Mouse (Mus musculus): ENCODE measurements around the gene Mthfd1l.

Gene Mthfd1l

DNA sequence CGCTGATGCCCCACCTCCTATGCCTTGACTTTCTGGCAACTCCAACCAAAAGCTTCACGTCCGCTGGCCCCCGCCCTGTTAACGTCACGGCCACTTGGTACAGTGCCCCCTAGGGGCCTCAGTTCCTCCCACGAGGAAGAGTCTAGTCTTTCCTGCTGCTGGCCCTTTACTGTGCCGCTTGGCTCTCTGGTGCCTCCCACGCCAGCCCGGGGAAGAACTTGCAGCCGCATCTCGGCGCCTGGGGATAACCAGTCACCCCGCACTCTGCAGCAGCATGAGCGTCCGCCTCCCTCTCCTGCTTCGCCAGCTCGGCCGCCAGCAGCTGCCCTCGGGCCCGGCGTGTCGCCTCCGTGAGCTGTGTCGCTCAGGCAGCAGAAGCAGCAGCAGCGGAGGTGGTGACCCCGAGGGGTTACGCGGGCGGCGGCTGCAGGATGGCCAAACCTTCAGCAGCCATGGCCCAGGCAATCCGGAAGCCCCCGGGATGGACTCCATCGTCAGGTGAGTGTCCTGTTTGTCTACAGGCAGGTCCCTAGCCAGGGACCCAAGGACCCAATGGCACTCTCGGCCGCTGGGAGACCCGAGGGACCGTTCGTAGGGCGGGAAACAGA lies at the start of gene Mthfd1l:
Gene Mthfd1l, plus strand, starts transcription at position 138 of the 608 bp plus-strand sequence.
- DNase-seq (ENCODE audit: low read depth in 2 of 2, low spot score in 2 of 2) = peak; percentile 88 to 92

DNA sequence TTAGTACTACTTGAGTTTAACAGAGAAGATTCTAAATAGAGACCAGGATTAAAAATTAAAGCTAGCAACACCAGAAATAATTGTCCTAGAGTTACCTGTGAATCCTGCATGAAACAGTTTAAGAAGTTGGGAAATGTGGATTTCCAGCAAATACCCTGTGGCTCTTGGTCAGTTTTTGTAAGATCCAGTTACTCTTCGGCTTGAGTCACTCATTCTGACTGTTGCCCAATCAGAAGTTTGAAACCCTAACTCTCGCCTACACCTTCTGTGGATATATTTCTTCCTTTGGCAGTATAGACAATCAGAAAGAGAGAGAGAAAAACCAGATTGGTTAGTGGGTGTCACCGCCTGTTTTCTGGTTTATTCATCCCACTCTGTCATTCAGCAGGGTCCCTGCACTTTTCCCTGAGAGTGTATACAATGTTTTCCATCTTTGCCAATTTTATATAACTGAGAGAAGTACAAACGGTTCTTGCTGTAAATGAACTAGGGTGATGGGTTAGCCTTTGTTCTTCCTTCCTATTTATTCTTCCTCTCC lies 44.8 kb upstream of the Mthfd1l start:
- DNase-seq (ENCODE audit: low read depth in 2 of 2, low spot score in 2 of 2) = no peak

- DNase-seq (ENCODE audit: low read depth in 2 of 2, low spot score in 2 of 2) = no peak
These were observed 41.1 kb upstream of the Mthfd1l start for GRCm38 (mm10) chr10:3931831-3932230.

- DNase-seq (ENCODE audit: low read depth in 2 of 2, low spot score in 2 of 2) = no peak
These were observed 39.5 kb upstream of the Mthfd1l start for GRCm38 (mm10) chr10:3933311-3933940.

DNA sequence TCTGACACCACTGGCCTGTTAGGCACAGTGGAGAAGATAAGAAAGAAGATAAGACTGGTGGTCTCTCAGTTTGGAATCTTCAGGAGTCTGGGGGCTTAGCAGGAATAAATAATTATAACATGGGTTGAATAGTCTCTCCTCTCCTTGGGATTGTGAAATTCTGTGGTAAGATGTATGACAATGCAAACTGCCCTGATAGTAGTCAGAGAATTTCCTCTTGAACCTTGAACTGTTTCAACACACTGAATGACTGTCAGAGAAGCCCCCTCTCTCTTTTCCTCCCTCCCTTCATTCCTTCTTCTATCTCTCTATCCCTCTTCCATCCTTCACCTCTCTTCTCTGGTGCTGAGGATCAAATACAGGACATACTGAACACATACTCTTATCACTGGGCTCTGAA lies 36.1 kb upstream of the Mthfd1l start:
- DNase-seq (ENCODE audit: low read depth in 2 of 2, low spot score in 2 of 2) = no peak

DNA sequence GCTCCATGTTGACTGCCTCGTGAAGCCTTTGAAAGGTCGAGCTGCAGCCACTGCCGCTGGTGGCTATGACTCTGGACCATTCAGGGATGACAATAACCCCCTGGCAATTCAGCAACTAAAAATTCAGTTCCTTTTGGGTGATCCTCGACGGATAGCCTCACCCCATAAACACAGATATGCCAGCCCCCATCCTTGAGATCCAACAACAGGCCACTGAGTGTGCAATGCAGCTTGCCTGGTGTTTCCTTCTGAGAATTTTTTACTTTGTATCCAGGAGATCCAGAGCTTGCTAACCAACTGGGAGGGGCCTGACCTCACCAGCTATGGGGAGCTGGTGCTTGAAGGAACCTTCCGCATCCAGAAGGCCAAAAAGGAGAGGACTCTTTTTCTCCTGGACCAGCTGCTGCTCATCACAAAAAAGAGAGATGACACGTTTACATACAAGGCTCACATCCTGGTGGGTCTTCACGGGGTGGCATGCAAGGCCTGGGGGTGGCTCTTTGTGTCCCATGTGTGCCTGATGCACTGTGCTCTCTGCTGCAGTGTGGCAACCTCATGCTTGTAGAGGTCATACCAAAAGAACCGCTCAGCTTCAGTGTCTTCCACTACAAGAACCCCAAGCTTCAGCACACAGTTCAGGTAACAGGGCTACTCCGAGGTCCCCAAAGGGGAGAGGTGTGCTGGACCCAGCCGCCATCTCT lies 32.9 kb upstream of the Mthfd1l start:
- DNase-seq (ENCODE audit: low read depth in 2 of 2, low spot score in 2 of 2) = no peak

DNA sequence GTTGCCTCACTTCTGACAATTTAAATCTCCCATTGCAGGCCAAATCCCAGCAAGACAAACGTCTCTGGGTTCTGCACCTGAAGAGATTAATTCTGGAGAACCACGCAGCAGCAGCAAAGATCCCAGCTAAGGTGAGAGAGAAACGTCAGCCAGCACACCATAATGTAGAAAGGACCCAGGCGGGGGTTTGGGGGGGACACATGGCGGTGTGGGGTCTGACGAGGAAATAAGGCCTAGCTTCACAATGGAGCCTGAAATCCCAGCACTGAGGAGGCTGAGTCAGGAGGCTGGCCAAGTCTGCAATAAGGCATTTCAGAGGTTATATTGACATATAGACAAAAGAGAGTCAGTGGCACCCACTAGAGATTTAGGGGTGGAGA lies 32.3 kb upstream of the Mthfd1l start:
- DNase-seq (ENCODE audit: low read depth in 2 of 2, low spot score in 2 of 2) = no peak

DNA sequence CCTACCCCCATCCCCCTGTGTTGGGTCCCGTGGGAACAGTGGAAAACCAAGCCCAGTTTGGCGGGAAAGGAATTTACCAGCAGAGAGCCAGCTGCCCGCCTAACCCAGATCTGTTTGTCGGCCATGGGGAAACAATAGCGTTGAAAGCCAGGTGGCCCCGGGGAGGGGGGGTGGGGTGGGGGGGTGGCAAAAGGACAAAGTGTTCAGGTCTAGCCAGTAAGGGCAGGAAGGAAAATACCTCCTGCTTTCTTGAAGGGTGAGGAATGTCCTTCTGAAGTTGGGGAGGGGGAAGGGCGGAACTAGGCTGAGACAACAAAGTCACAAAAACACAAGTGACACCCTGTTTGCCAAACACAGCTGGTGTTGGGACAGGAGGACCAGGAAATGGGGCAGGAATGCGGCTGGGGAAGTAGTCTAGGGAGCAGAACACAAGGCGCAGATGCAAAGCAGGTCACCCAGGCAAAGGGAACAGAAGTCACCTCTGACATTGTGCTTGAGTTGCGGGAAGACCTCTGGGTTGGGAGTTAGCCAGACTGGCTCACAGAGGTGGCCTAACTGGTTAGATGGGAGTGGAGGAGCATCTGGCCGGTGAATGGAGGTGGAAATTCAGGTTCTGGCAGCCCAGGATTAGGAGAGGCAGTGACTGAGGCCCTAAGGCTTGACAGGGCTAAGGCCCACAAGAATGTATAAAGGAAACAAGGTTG lies 31.7 kb upstream of the Mthfd1l start:
- DNase-seq (ENCODE audit: low read depth in 2 of 2, low spot score in 2 of 2) = no peak

GRCm38 (mm10) chr10:3942289-3942688 lies 30.6 kb upstream of the Mthfd1l start:
- DNase-seq (ENCODE audit: low read depth in 2 of 2, low spot score in 2 of 2) = no peak

- DNase-seq (ENCODE audit: low read depth in 2 of 2, low spot score in 2 of 2) = peak in 1 of 2 experiments; percentile 17
These were observed 29.2 kb upstream of the Mthfd1l start for GRCm38 (mm10) chr10:3943492-3944395.

DNA sequence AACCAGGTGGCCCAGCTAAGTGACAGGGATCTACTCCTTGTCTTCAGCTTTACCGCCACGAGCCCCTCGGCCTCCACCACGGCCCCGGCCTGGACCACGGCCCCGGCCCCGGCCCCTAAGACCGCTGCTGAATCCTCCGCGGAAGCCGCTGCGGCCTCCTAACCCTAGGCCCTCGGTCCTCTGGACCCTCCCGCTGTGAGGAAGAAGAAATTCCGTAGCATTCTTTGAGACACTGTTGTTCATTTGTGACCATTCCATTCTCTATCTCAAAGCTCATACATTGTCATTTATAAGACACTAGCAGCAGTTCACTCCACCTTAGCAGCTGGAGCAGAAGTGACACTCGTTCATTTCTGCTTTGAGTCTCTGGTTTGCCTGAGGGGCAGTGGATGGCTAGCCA lies 26.0 kb upstream of the Mthfd1l start:
- DNase-seq (ENCODE audit: low read depth in 2 of 2, low spot score in 2 of 2) = no peak

DNA sequence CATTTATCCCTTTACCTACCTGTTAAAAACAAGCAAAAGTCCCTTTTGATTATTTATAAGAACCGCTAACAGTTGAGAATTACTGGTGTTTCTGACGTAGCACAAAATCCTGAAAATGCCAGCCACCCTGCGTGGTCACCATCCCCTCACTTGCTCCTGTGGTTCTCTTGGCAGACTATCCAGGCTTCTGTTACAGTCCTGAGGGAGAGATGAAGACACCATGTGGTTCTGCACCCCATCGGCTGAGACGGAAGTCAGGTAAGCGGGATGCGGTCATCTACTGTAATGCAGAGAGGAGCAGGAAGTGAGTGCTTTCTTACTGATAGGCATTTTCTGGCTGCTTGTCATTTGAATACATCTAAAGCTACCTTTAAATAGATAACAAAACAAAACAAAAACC lies 25.6 kb upstream of the Mthfd1l start:
- DNase-seq (ENCODE audit: low read depth in 2 of 2, low spot score in 2 of 2) = no peak

DNA sequence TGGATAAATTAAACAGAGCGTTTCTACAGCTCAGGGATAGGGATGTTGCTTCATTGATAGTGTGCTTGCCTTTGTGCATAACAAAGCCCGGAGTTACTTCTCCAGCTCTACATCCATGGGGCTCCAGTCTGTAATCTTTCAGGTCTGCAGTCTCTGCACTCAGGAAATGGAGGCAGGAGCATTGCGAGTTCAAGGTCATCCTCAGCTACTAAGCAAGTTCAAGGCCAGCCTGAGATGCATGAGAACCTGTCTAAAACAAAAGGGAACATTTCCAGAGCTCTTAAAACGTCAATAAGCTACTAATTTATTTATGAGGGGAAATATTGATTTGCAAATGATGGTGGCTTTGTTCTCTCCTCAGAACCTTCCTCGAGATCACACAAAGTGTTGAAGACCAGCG lies 23.6 kb upstream of the Mthfd1l start:
- DNase-seq (ENCODE audit: low read depth in 2 of 2, low spot score in 2 of 2) = no peak

DNA sequence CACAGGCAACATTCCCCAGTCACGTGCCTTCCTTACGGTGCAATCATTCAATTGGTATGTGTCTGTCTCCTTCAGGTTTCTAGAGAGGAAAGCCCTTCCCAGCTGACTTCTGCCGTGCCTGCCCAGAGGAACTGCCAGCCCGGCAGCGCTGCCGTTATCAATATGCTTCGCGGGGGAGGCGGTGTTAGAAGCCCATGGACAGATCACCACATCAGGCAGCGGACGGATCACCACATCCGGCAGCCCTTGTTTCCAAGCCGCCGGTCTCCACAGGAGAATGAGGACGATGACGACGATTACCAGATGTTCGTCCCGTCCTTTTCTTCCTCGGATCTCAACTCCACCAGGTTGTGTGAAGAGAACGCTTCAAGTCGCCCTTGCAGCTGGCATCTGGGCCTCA lies 16.4 kb upstream of the Mthfd1l start:
- no peak for DNase-seq (ENCODE audit: low read depth in 2 of 2, low spot score in 2 of 2)

DNA sequence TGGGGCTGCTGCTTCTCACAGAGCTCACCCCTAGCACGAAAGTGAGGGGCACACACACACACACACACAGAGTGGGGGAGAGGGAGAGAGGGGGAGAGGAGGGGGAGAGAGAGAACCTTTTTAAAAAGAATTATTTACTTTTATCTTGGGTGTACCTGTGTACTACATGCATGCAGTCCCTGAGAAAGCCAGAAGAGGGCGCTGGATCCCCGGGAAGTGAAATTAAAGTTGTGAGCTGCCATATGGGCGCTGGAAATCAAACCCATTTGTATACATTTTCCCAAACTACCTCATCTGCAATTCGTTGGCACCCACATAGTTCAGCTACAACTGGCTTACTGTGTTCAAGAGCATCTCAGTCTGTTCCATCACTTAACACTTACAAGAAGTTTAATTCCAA lies 14.3 kb upstream of the Mthfd1l start:
- no peak for DNase-seq (ENCODE audit: low read depth in 2 of 2, low spot score in 2 of 2)

GRCm38 (mm10) chr10:3969026-3969425 lies 3.9 kb upstream of the Mthfd1l start:
- no peak for DNase-seq (ENCODE audit: low read depth in 2 of 2, low spot score in 2 of 2)

DNA sequence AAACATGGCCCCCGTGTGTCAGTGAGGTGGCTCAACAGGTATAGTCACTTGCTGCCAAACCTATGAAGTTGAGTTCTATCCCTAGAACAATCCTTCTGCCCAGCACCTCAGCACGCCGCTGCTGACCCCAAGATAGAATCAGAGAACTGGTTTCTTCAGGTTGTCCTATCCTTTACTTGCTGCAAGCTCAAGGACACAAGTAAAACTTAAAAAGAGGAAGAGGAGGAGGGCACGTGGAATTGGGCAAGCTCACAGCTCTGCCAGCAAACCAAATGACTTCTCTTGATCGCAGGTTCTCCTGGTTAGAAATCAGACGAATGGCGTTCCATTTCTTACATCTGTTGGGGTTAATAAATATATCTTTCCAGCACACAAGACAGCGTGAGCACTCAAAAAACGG lies 681 bp upstream of the Mthfd1l start:
- DNase-seq (ENCODE audit: low read depth in 2 of 2, low spot score in 2 of 2) = no peak

- peak; percentile 77 to 79 for DNase-seq (ENCODE audit: low read depth in 2 of 2, low spot score in 2 of 2)
These were observed 712 bp downstream of the Mthfd1l start for GRCm38 (mm10) chr10:3973589-3974070.

- DNase-seq (ENCODE audit: low read depth in 2 of 2, low spot score in 2 of 2) = no peak
These were observed 1.5 kb downstream of the Mthfd1l start for GRCm38 (mm10) chr10:3974380-3974779.

DNA sequence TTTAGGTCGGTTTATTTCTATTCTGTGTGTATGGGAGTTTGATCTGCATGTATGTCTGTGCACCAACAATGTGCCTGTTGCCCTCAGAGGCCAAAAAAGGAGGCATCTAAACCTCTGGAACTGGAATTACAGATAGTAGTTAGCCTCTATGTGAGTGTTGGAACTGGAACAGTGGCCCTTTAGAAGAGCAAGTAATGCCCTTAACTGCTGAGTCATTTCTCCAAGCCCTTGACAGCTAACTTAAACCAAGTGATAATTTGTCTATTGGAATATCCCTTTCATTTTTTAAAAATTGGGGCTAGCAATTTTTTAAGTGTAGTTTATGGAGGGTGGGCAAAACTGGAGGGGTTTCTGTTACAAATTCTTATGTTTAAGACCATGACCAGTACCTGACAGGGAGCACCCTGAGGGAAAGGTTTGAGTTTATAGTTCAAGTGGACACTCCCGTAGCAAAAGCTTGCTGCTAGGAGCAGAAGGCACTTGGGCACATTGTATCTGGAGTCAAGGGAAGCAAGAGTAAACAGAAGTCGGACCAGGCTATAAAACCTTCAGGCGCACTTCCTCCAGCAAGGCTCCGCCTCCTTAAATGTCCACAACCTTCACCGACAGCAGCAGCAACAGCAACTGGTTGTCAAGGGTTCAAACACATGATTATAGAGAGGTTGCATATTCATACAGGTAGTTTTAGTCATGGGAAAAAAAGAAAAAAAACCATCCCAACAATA lies 3.1 kb downstream of the Mthfd1l start:
- DNase-seq (ENCODE audit: low read depth in 2 of 2, low spot score in 2 of 2) = no peak

Measured in CD8-positive naive resting alpha-beta T cell, adult 2 months (primary cell).